Mouse (Mus musculus) heart, postnatal 0 days (tissue): ENCODE data around the gene Vmn1r126.
"Not testable (repeated sequence)": the region's sequence is repeated elsewhere in the genome, so short reads cannot be mapped to it uniquely, and the experiment has no call there.

Experiments used
- CTCF ChIP-seq: IDR thresholded peaks from 2 replicates; pipeline ENCODE4 v1.5.1; 2016; ENCODE audit warnings: antibody characterized with exemption, control low read depth, low read depth
- EP300 ChIP-seq: IDR thresholded peaks from 2 replicates; pipeline ENCODE4 v1.6.1; 2016; ENCODE audit warnings: antibody characterized with exemption, low read depth

GRCm38 (mm10) chr7:21319761-21320160, 18.5 kb upstream of the Vmn1r126 start, which contains the start of gene Vmn1r127:
- not testable (repeated sequence) for TF ChIP-seq CTCF, EP300
